Mouse (Mus musculus) C2C12 (cell line): Measurements from ENCODE around the gene Mrpl30.

Source experiments
- CEBPB ChIP-seq: IDR thresholded peaks from one replicate; pipeline ENCODE4 v1.6.1; 2011; ENCODE audit warnings: low read depth, mild to moderate bottlenecking, control low read depth, moderate library complexity
- CTCF ChIP-seq: IDR thresholded peaks from one replicate; pipeline ENCODE4 v1.5.1; 2011; ENCODE audit not compliant: control insufficient read depth, insufficient read depth, insufficient read length
- FOSL1 ChIP-seq: IDR thresholded peaks from one replicate; pipeline ENCODE4 v1.8.0; 2011; ENCODE audit warnings: mild to moderate bottlenecking, low read length; ENCODE audit not compliant: poor library complexity, insufficient read depth, severe bottlenecking
- MAX ChIP-seq: IDR thresholded peaks from one replicate; pipeline ENCODE4 v1.6.1; 2011; ENCODE audit warnings: mild to moderate bottlenecking, control low read depth
- MYOD1 ChIP-seq: IDR thresholded peaks from one replicate; pipeline ENCODE4 v1.6.1; 2011; ENCODE audit warnings: low read depth; ENCODE audit not compliant: control insufficient read depth, insufficient read length
- MYOG ChIP-seq: IDR thresholded peaks from one replicate; pipeline ENCODE4 v1.6.1; 2011; ENCODE audit not compliant: control insufficient read depth, insufficient read length; ENCODE audit errors: extremely low read depth
- USF1 ChIP-seq: IDR thresholded peaks from one replicate; pipeline ENCODE4 v1.6.1; 2011; ENCODE audit warnings: low read depth, mild to moderate bottlenecking, control low read depth, moderate library complexity

DNA sequence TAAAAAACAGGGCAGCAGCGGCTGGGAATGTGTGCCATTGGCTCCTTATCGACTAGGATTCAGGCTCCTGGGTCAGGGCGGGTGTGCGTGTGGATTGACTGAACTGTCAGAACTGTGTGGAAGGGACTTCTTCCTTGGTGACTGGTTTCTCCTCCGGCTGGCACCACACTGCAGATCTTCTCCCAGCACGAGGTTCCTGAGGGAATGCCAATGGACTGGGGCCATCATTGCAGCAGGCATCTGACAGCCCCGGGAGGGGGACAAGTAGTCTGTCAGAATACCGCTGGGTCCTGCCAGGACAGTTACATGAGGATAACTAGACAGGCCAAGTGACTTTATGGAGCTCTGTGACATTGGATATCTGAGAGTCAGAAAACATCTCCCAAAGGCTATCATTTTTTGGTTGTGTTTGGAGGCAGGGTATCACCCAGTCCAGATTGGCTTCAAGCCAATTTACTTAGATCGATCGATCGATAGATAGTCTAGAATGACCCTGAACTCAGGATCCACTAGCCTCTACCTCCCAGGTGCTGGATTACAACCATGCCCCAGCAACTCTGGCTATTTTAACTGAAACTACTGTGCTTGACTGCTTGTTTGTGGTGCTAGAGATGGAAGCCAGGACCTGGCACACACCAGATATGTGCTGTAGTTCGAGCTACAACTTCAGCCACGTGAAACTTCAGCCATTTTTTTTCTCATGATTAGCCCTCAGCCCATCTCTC lies 12.4 kb upstream of the Mrpl30 start:
- TF ChIP-seq MYOD1, result no peak
- TF ChIP-seq CTCF, result no peak
- no peak for TF ChIP-seq USF1
- no peak for TF ChIP-seq CEBPB
- no peak for TF ChIP-seq MAX
- TF ChIP-seq MYOG, result no peak
- TF ChIP-seq FOSL1, result no peak
